Comparison of ENCODE assay signal across 8 mouse cellular contexts in the genomic region with DNA sequence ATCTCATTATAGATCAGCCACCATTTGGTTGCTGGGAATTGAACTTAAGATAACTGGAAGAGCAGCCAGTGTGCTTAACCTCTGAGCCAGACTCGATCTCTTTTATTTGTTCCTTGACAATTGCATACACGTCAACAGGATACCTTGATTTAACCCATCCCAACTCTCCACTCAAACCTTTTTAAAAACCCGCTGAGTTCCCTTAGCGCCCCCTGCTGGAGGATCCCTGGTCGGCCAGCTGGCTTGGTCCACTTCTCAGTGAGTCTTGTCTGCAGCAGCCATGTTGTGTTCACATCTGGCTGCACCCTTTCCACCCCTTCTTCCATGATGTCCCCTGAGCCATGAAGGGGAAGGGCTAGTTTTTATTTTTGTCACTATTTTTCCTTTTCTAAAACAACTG. TPM values are rescaled to one million over a fixed set of nuclear protein-coding genes. Genes with fewer than 3 reads are reported as not detected.
DNase-seq lines count a peak whose midpoint lies in the region; ATAC-seq and TF ChIP-seq lines count a peak whose summit lies in the region.

No protein-coding gene starts in this region.

- H3K9ac ChIP-seq in hindbrain, embryonic 11.5 days (ENCODE audit: low read depth, low read length): no peak overlapping the region
- H3K9ac ChIP-seq in hindbrain, embryonic 14.5 days: no peak overlapping the region

- H3K9me3 ChIP-seq in hindbrain, embryonic 11.5 days (ENCODE audit: control insufficient read depth, low read length): no peaks in the 10 kb centered on the region
- no peaks in the 10 kb centered on the region for H3K9me3 ChIP-seq in hindbrain, embryonic 14.5 days (ENCODE audit: control insufficient read depth, low read length)

- DNase-seq in hindbrain, embryonic 11.5 days (ENCODE audit: low spot score): peak; percentile 24
- no peak for DNase-seq in hindbrain, embryonic 14.5 days (ENCODE audit: low spot score)
- no peak for DNase-seq in spleen, adult 2 months (ENCODE audit: low read depth in 1 of 2, low spot score in 2 of 2)
- no peak for DNase-seq in spleen, postnatal 36 days (ENCODE audit: low spot score in 2 of 2)
- peak; percentile 41 to 68 for DNase-seq in adrenal gland, postnatal 36 days
- peak; percentile 24 to 62 for DNase-seq in spleen, postnatal 10 days (ENCODE audit: low spot score in 2 of 2)
- no peak for DNase-seq in cerebellum, postnatal 4 days (ENCODE audit: low spot score in 2 of 2)
- DNase-seq in urinary bladder, postnatal 10 days (ENCODE audit: low spot score): no peak

- TF ChIP-seq CTCF in spleen, adult 2 months (IDR thresholded peaks at IDR 0.05; ENCODE audit: extremely low read depth, insufficient read depth, insufficient read length, insufficient replicate concordance): peak; percentile 43; the same call in 1 of the 2 replicates

- no peak overlapping the region for H3K4me2 ChIP-seq in hindbrain, embryonic 11.5 days (replicated peaks; ENCODE audit: low read depth, low read length)
- H3K4me2 ChIP-seq in hindbrain, embryonic 14.5 days (replicated peaks): no peak overlapping the region

- no peaks in the 10 kb centered on the region for H3K27me3 ChIP-seq in hindbrain, embryonic 11.5 days (ENCODE audit: control insufficient read depth, insufficient read depth, low read length)
- H3K27me3 ChIP-seq in hindbrain, embryonic 14.5 days (ENCODE audit: control insufficient read depth, insufficient read depth, low read length): no peaks in the 10 kb centered on the region
- H3K27me3 ChIP-seq in spleen, adult 2 months (ENCODE audit: control insufficient read depth, insufficient read depth, low read length): no peaks in the 10 kb centered on the region

- H3K36me3 ChIP-seq in hindbrain, embryonic 11.5 days (ENCODE audit: control insufficient read depth, insufficient read depth, low read length): 0 out of 2 replicates have a peak, but pooled peaks cover 2% of the 10 kb centered on the region
- no peaks in the 10 kb centered on the region for H3K36me3 ChIP-seq in hindbrain, embryonic 14.5 days (replicated peaks; ENCODE audit: control insufficient read depth, insufficient read depth)
- peaks cover 22% of the 10 kb centered on the region for H3K36me3 ChIP-seq in spleen, adult 2 months (ENCODE audit: control insufficient read depth, insufficient read depth, low read length)

- H3K4me1 ChIP-seq in hindbrain, embryonic 11.5 days (replicated peaks; ENCODE audit: control insufficient read depth, insufficient read depth, low read length): no peaks in the 10 kb centered on the region
- H3K4me1 ChIP-seq in hindbrain, embryonic 14.5 days (replicated peaks; ENCODE audit: control insufficient read depth, insufficient read depth, low read length): no peaks in the 10 kb centered on the region
- no peaks in the 10 kb centered on the region for H3K4me1 ChIP-seq in spleen, adult 2 months (ENCODE audit: control insufficient read depth, insufficient read depth, insufficient read length)

- no peak overlapping the region for H3K4me3 ChIP-seq in hindbrain, embryonic 11.5 days (ENCODE audit: low read depth, low read length)
- H3K4me3 ChIP-seq in hindbrain, embryonic 14.5 days (replicated peaks; ENCODE audit: low read length): no peak overlapping the region
- no peak overlapping the region for H3K4me3 ChIP-seq in spleen, adult 2 months (ENCODE audit: extremely low read depth, insufficient read depth, insufficient read length)

- no peak for ATAC-seq in hindbrain, embryonic 11.5 days (ENCODE audit: low FRiP score)
- ATAC-seq in hindbrain, embryonic 14.5 days (ENCODE audit: low FRiP score): no peak

- no peak for TF ChIP-seq POLR2A in spleen, adult 2 months (IDR thresholded peaks at IDR 0.05; ENCODE audit: low read depth, low read length)

- 69% methylated on average over 5 of the region's 5 CpGs for WGBS in hindbrain, embryonic 11.5 days
- 65% methylated on average over 5 of the region's 5 CpGs for WGBS in hindbrain, embryonic 14.5 days
- 96% methylated on average over 5 of the region's 5 CpGs for WGBS in spleen, adult 2 months

- H3K27ac ChIP-seq in hindbrain, embryonic 11.5 days (ENCODE audit: low read depth, low read length): no peak overlapping the region
- no peak overlapping the region for H3K27ac ChIP-seq in hindbrain, embryonic 14.5 days
- H3K27ac ChIP-seq in spleen, adult 2 months (ENCODE audit: insufficient read depth, low read length): no peak overlapping the region

RNA-seq across cellular contexts. Expression of gene Cpt1a, which starts 33.0 kb away (rescaled TPM):
- 6.6 and 8.8 TPM in 2 replicates for polyA plus RNA-seq in hindbrain, embryonic 11.5 days (2014; fragmentation: Nextera tagmentation; extraction: Ambion mirVana)
- 19.6 and 22.4 TPM in 2 replicates for polyA plus RNA-seq in hindbrain, embryonic 14.5 days (2014; fragmentation: Nextera tagmentation; extraction: Ambion mirVana)
- polyA plus RNA-seq in spleen, adult 2 months (2012; rRNA removed): 45.9 and 68.9 TPM in 2 replicates
- total RNA-seq in adrenal gland, postnatal 36 days (2021): 100 to 1,000 TPM; 265 to 423 TPM

RNA-seq across cellular contexts. Expression of gene Tesmin, which starts 33.6 kb away (rescaled TPM):
- polyA plus RNA-seq in hindbrain, embryonic 11.5 days (2014; fragmentation: Nextera tagmentation; extraction: Ambion mirVana): 0.36 and 0.38 TPM in 2 replicates
- 0.18 and 0.48 TPM in 2 replicates for polyA plus RNA-seq in hindbrain, embryonic 14.5 days (2014; fragmentation: Nextera tagmentation; extraction: Ambion mirVana)
- 0.43 and 0.74 TPM in 2 replicates for polyA plus RNA-seq in spleen, adult 2 months (2012; rRNA removed)
- under 1 TPM; 0.73 to 0.92 TPM for total RNA-seq in adrenal gland, postnatal 36 days (2021)

RNA-seq across cellular contexts. Expression of gene Gal, which starts 59.2 kb away (rescaled TPM):
- 1.3 and 3.5 TPM in 2 replicates for polyA plus RNA-seq in hindbrain, embryonic 11.5 days (2014; fragmentation: Nextera tagmentation; extraction: Ambion mirVana)
- 16.2 and 22.4 TPM in 2 replicates for polyA plus RNA-seq in hindbrain, embryonic 14.5 days (2014; fragmentation: Nextera tagmentation; extraction: Ambion mirVana)
- 13.1 and 22.2 TPM in 2 replicates for polyA plus RNA-seq in spleen, adult 2 months (2012; rRNA removed)
- 10 to 100 TPM; 36.3 to 93.3 TPM for total RNA-seq in adrenal gland, postnatal 36 days (2021)

Comparison
In these comparisons a context has a peak if more than half of its experiments do, and no peak if none do; other contexts are left out.
1. DNase-seq: peak in hindbrain, embryonic 11.5 days (single experiment), adrenal gland, postnatal 36 days (2 of 2) and spleen, postnatal 10 days (2 of 2); none in hindbrain, embryonic 14.5 days (single experiment), spleen, adult 2 months (0 of 2), spleen, postnatal 36 days (0 of 2), cerebellum, postnatal 4 days (0 of 2) and urinary bladder, postnatal 10 days (single experiment).